ENCODE assay signal across 7 mouse cellular contexts in the genomic region with DNA sequence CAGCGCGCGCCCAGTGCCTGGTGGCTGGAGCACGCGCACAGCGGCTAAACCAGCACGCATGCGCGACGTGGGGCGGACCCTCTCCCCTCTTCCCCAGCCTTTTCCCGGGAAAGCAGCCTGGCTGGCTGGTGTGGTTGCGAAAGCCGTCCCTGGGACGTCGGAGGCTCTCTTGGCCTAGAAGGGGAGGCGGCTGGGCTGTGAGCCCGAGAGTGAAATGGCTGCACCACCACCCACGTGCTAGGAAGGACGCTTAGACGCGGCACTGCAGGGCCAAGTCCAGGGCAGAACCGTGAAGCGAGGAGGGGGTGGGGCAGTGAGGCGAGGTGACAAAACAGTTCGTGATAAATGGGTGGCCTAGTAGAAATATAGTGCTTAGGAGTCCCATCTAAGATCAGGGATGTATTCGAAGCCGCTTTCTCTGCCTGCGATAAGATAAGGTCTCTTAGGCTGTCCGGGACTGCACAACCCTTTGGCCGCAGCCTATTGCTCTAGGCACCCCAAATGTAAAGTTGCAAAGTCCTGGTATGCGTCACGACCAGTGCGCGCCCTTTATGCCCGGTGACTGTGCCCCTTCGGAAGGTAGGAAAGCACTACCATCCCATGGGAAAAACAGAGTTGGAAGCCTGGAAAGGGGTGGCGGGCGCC. TPM values are rescaled to one million over a fixed set of nuclear protein-coding genes. Genes with fewer than 3 reads are reported as not detected.
DNase-seq lines count a peak whose midpoint lies in the region; ATAC-seq and TF ChIP-seq lines count a peak whose summit lies in the region.

No protein-coding gene starts in this region.

- DNase-seq in Muller cell, postnatal 12 days (ENCODE audit: inconsistent ontology term) = peak; percentile 63
- DNase-seq in liver, embryonic 14.5 days (ENCODE audit: low read depth in 3 of 3, low spot score in 3 of 3) = no peak
- no peak for DNase-seq in frontal cortex, adult 2 months (ENCODE audit: extremely low spot score in 1 of 2, low spot score in 1 of 2)

- no peaks in the 10 kb centered on the region for H3K9me3 ChIP-seq in forebrain, embryonic 16.5 days (ENCODE audit: control insufficient read depth, low read length)
- no peaks in the 10 kb centered on the region for H3K9me3 ChIP-seq in intestine, embryonic 15.5 days
- H3K9me3 ChIP-seq in liver, embryonic 14.5 days (ENCODE audit: control insufficient read depth, low read length) = no peaks in the 10 kb centered on the region
- H3K9me3 ChIP-seq in neural tube, embryonic 12.5 days = no peaks in the 10 kb centered on the region

- no peaks in the 10 kb centered on the region for H3K36me3 ChIP-seq in C2C12 (ENCODE audit: control insufficient read depth, insufficient read depth)
- H3K36me3 ChIP-seq in forebrain, embryonic 16.5 days (ENCODE audit: control insufficient read depth, insufficient read depth) = no peaks in the 10 kb centered on the region
- no peaks in the 10 kb centered on the region for H3K36me3 ChIP-seq in intestine, embryonic 15.5 days
- no peaks in the 10 kb centered on the region for H3K36me3 ChIP-seq in liver, embryonic 14.5 days (replicated peaks; ENCODE audit: control insufficient read depth, insufficient read depth, low read depth)
- no peaks in the 10 kb centered on the region for H3K36me3 ChIP-seq in neural tube, embryonic 12.5 days

- H3K27me3 ChIP-seq in C2C12 (ENCODE audit: control insufficient read depth, insufficient read depth, insufficient read length) = peaks cover 58% of the 10 kb centered on the region
- peaks cover 83% of the 10 kb centered on the region for H3K27me3 ChIP-seq in forebrain, embryonic 16.5 days (replicated peaks; ENCODE audit: control insufficient read depth, insufficient read depth, low read length)
- H3K27me3 ChIP-seq in intestine, embryonic 15.5 days (replicated peaks) = peaks cover 93% of the 10 kb centered on the region
- peaks cover 100% of the 10 kb centered on the region for H3K27me3 ChIP-seq in liver, embryonic 14.5 days (ENCODE audit: control insufficient read depth, insufficient read depth, low read length)
- peaks cover 99% of the 10 kb centered on the region for H3K27me3 ChIP-seq in neural tube, embryonic 12.5 days (replicated peaks)

- no peak overlapping the region for H3K27ac ChIP-seq in forebrain, embryonic 16.5 days (ENCODE audit: low read length)
- H3K27ac ChIP-seq in intestine, embryonic 15.5 days = no peak overlapping the region
- H3K27ac ChIP-seq in liver, embryonic 14.5 days = no peak overlapping the region
- no peak overlapping the region for H3K27ac ChIP-seq in neural tube, embryonic 12.5 days

- peak overlapping the region; percentile 45; the same call in 1 of the 2 replicates for H3K9ac ChIP-seq in forebrain, embryonic 16.5 days (replicated peaks; ENCODE audit: low read depth, low read length)
- peak overlapping the region; percentile 12; the same call in 1 of the 2 replicates for H3K9ac ChIP-seq in intestine, embryonic 15.5 days
- H3K9ac ChIP-seq in liver, embryonic 14.5 days (replicated peaks) = no peak overlapping the region
- peak overlapping the region; percentile 36; the same call in 1 of the 2 replicates for H3K9ac ChIP-seq in neural tube, embryonic 12.5 days

- H3K79me2 ChIP-seq in C2C12 (ENCODE audit: control insufficient read depth, insufficient read depth) = no peaks in the 10 kb centered on the region

- H3K4me3 ChIP-seq in C2C12 (ENCODE audit: insufficient read depth, poor library complexity, severe bottlenecking) = no peak overlapping the region
- H3K4me3 ChIP-seq in forebrain, embryonic 16.5 days (replicated peaks; ENCODE audit: low read length) = peak overlapping the region; percentile 43
- H3K4me3 ChIP-seq in intestine, embryonic 15.5 days (replicated peaks) = peak overlapping the region; percentile 28
- H3K4me3 ChIP-seq in liver, embryonic 14.5 days (ENCODE audit: insufficient read depth in 1 of 2, low read depth in 2 of 2, low read length in 2 of 2) = no peak overlapping the region
- peak overlapping the region; percentile 28 for H3K4me3 ChIP-seq in neural tube, embryonic 12.5 days

- peak overlapping the region; percentile 70 for H3K4me2 ChIP-seq in forebrain, embryonic 16.5 days (ENCODE audit: low read length)
- H3K4me2 ChIP-seq in intestine, embryonic 15.5 days (replicated peaks) = peak overlapping the region; percentile 61
- 0 out of 2 replicates have a peak overlapping the region, but pooled peaks have one; percentile 6 for H3K4me2 ChIP-seq in liver, embryonic 14.5 days (ENCODE audit: low read depth)
- peak overlapping the region; percentile 64 for H3K4me2 ChIP-seq in neural tube, embryonic 12.5 days (replicated peaks)

- no peaks in the 10 kb centered on the region for H3K79me3 ChIP-seq in C2C12 (ENCODE audit: low read depth)

- ATAC-seq in forebrain, embryonic 16.5 days = peak; percentile 36; the same call in 1 of the 2 replicates
- peak; percentile 46 for ATAC-seq in intestine, embryonic 15.5 days
- ATAC-seq in liver, embryonic 14.5 days (ENCODE audit: insufficient read depth) = peak; percentile 27; the same call in 1 of the 2 replicates
- no peak for ATAC-seq in neural tube, embryonic 12.5 days (ENCODE audit: low FRiP score, low read depth)

- no peak overlapping the region for H3ac ChIP-seq in C2C12 (ENCODE audit: control insufficient read depth, insufficient read length, low read depth)

- WGBS in forebrain, embryonic 16.5 days = 1% methylated on average over 39 of the region's 39 CpGs
- 1% methylated on average over 39 of the region's 39 CpGs for WGBS in intestine, embryonic 15.5 days
- WGBS in liver, embryonic 14.5 days (ENCODE audit: insufficient replicate concordance) = 2% methylated on average over 39 of the region's 39 CpGs
- 1% methylated on average over 39 of the region's 39 CpGs for WGBS in neural tube, embryonic 12.5 days

- TF ChIP-seq EP300 in liver, embryonic 14.5 days (IDR thresholded peaks at IDR 0.05; ENCODE audit: low read depth) = no peak

- peaks cover 41% of the 10 kb centered on the region for H3K4me1 ChIP-seq in forebrain, embryonic 16.5 days (replicated peaks; ENCODE audit: control insufficient read depth, insufficient read depth, low read length)
- peaks cover 49% of the 10 kb centered on the region for H3K4me1 ChIP-seq in intestine, embryonic 15.5 days (replicated peaks)
- H3K4me1 ChIP-seq in liver, embryonic 14.5 days (replicated peaks; ENCODE audit: control insufficient read depth in 2 of 2, insufficient read depth in 2 of 2, low read length in 1 of 2) = peaks cover 2 to 4% of the 10 kb centered on the region in 2 experiments; a peak in 1 of 4 replicates
- H3K4me1 ChIP-seq in neural tube, embryonic 12.5 days = peaks cover 42% of the 10 kb centered on the region

- no peak for TF ChIP-seq CTCF in C2C12 (IDR thresholded peaks at IDR 0.05; ENCODE audit: control insufficient read depth, insufficient read depth, insufficient read length)
- TF ChIP-seq CTCF in liver, embryonic 14.5 days (IDR thresholded peaks at IDR 0.05; ENCODE audit: low read depth) = no peak

TF ChIP-seq in C2C12, 6 proteins besides CTCF, POLR2A, EP300 and RAD21:
- TF ChIP-seq USF1 (IDR thresholded peaks at IDR 0.05; ENCODE audit: low read depth) (no peak), CEBPB (IDR thresholded peaks at IDR 0.05; ENCODE audit: low read depth) (peak; percentile 35)

RNA-seq across cellular contexts. Expression of gene Cbx8, which starts 6.0 kb away (rescaled TPM):
- 6.4 TPM for polyA plus RNA-seq in C2C12 (2012; fragmentation: generic; extraction: Trizol)
- polyA plus RNA-seq in forebrain, embryonic 16.5 days (2015; fragmentation: Nextera tagmentation; extraction: Ambion mirVana) = 12.3 and 13.4 TPM in 2 replicates
- polyA plus RNA-seq in intestine, embryonic 15.5 days (2015; fragmentation: Nextera tagmentation; extraction: Ambion mirVana) = 7.4 and 7.9 TPM in 2 replicates
- 0.64 and 0.95 TPM in 2 replicates for polyA plus RNA-seq in liver, embryonic 14.5 days (2012; rRNA removed)
- 1.6 and 2.1 TPM in 2 replicates for polyA plus RNA-seq in liver, embryonic 14.5 days (2014; fragmentation: Nextera tagmentation; extraction: Ambion mirVana)
- 8.6 and 9.9 TPM in 2 replicates for polyA plus RNA-seq in neural tube, embryonic 12.5 days (2016; fragmentation: Nextera tagmentation; extraction: Ambion mirVana)
- 6.9 and 7.6 TPM in 2 replicates for polyA plus RNA-seq in frontal cortex, adult 2 months (2012; rRNA removed)

RNA-seq across cellular contexts. Expression of gene Cbx2, which starts 24.0 kb away (rescaled TPM):
- polyA plus RNA-seq in C2C12 (2012; fragmentation: generic; extraction: Trizol) = 14.8 TPM
- 24.9 and 26.7 TPM in 2 replicates for polyA plus RNA-seq in forebrain, embryonic 16.5 days (2015; fragmentation: Nextera tagmentation; extraction: Ambion mirVana)
- polyA plus RNA-seq in intestine, embryonic 15.5 days (2015; fragmentation: Nextera tagmentation; extraction: Ambion mirVana) = 24.8 and 27.0 TPM in 2 replicates
- 1.4 and 1.7 TPM in 2 replicates for polyA plus RNA-seq in liver, embryonic 14.5 days (2012; rRNA removed)
- polyA plus RNA-seq in liver, embryonic 14.5 days (2014; fragmentation: Nextera tagmentation; extraction: Ambion mirVana) = 1.8 and 2.4 TPM in 2 replicates
- 46.6 and 47.6 TPM in 2 replicates for polyA plus RNA-seq in neural tube, embryonic 12.5 days (2016; fragmentation: Nextera tagmentation; extraction: Ambion mirVana)
- polyA plus RNA-seq in frontal cortex, adult 2 months (2012; rRNA removed) = 2.8 and 3.3 TPM in 2 replicates

RNA-seq across cellular contexts. Expression of gene Cbx4, which starts 39.3 kb away (rescaled TPM):
- 12.1 TPM for polyA plus RNA-seq in C2C12 (2012; fragmentation: generic; extraction: Trizol)
- 18.1 and 18.5 TPM in 2 replicates for polyA plus RNA-seq in forebrain, embryonic 16.5 days (2015; fragmentation: Nextera tagmentation; extraction: Ambion mirVana)
- 10.7 and 11.2 TPM in 2 replicates for polyA plus RNA-seq in intestine, embryonic 15.5 days (2015; fragmentation: Nextera tagmentation; extraction: Ambion mirVana)
- polyA plus RNA-seq in liver, embryonic 14.5 days (2012; rRNA removed) = 1.8 and 3.3 TPM in 2 replicates
- 1.6 and 2.0 TPM in 2 replicates for polyA plus RNA-seq in liver, embryonic 14.5 days (2014; fragmentation: Nextera tagmentation; extraction: Ambion mirVana)
- polyA plus RNA-seq in neural tube, embryonic 12.5 days (2016; fragmentation: Nextera tagmentation; extraction: Ambion mirVana) = 12.5 and 12.7 TPM in 2 replicates
- polyA plus RNA-seq in frontal cortex, adult 2 months (2012; rRNA removed) = 45.4 and 46.4 TPM in 2 replicates

RNA-seq across cellular contexts. Expression of gene Enpp7, which starts 58.7 kb away (rescaled TPM):
- polyA plus RNA-seq in C2C12 (2012; fragmentation: generic; extraction: Trizol) = not detected
- polyA plus RNA-seq in forebrain, embryonic 16.5 days (2015; fragmentation: Nextera tagmentation; extraction: Ambion mirVana) = not detected in 2 replicates
- polyA plus RNA-seq in intestine, embryonic 15.5 days (2015; fragmentation: Nextera tagmentation; extraction: Ambion mirVana) = 0.09 and 0.25 TPM in 2 replicates
- not detected in 2 replicates for polyA plus RNA-seq in liver, embryonic 14.5 days (2012; rRNA removed)
- not detected in 2 replicates for polyA plus RNA-seq in liver, embryonic 14.5 days (2014; fragmentation: Nextera tagmentation; extraction: Ambion mirVana)
- not detected in 2 replicates for polyA plus RNA-seq in neural tube, embryonic 12.5 days (2016; fragmentation: Nextera tagmentation; extraction: Ambion mirVana)
- polyA plus RNA-seq in frontal cortex, adult 2 months (2012; rRNA removed) = 0.08 and 0.10 TPM in 2 replicates

Comparison
In these comparisons a context has a peak if more than half of its experiments do, and no peak if none do; other contexts are left out.
1. H3K4me3 ChIP-seq: peak in forebrain, embryonic 16.5 days (single experiment), intestine, embryonic 15.5 days (single experiment) and neural tube, embryonic 12.5 days (single experiment); none in C2C12 (single experiment) and liver, embryonic 14.5 days (0 of 2).
2. H3K4me2 ChIP-seq: peak in every context shown above with its lines; median percentile 70 in forebrain, embryonic 16.5 days; 64 in neural tube, embryonic 12.5 days; 61 in intestine, embryonic 15.5 days; 6 in liver, embryonic 14.5 days.